Mouse (Mus musculus) embryonic stem cell, embryonic (primary cell): Measurements from ENCODE around the gene Sgf29.

Experiments
- CTCF ChIA-PET, 4 experiments: fragments of 300-600 bp in 2 of 4; fragments of 350-600 bp in 2 of 4; sonication (Branson Sonifier 250); formaldehyde crosslinking; loops; one replicate each; lab custom pipeline; 2022; ENCODE audit warnings: inconsistent platforms in 2 of 4; lab: Charles Lee
- POLR2A ChIA-PET, 4 experiments: fragments of 300-600 bp in 2 of 4; fragments of 350-600 bp in 2 of 4; sonication (Branson Sonifier 250); formaldehyde crosslinking; loops; one replicate each; lab custom pipeline; 2022; ENCODE audit warnings: antibody characterized with exemption in 4 of 4, inconsistent platforms in 1 of 4; lab: Charles Lee

Sgf29 gene

DNA sequence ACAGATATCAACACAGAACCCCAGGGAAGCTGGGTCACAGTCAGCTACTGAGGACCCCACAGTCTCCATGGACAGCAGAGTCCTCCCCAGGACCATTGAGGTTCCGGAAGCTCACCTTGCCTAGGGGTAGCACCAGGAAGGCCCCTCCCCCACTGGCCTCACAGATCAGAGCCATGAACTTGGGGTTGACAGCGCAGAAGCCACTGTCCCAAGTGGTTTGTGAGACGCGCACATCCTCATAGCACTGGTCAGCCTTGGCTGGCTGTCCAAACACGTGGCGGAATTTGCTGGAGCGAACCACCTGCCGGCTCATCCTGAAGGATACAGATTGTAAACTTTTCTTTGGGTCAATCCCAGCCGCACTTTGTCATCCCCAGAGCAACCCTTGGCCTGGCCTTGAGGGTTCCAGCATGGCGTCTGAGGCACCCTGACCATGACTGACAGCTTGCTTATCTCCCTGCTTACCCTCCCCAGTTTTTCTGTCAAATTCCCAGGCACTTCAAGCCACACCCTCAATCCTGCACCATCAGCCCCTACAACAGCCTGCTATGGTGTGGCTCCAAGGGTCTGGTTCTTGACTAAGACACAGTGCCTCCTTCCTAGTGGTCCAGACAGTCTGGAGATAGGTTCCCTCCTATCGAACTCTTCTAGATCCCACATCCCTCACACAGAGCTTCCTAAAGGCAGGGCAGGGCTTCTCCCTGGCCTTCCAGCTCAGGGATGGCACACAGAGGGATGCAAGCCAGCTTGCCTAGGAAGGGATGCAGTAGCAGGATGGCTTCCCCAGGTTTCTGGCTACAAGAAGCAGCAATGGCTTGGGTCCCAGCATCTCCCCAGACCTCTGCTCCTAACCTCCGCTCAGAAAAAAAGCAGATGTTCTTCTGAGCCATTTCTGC lies 54.0 kb downstream of the Sgf29 start:
- POLR2A ChIA-PET: interaction anchor here in 1 of 4 experiments (0.9 to 3.4 kb wide), 4 partner anchors 9 to 105 kb away, joined by 3 to 18 read pairs (median 9); partner anchors contain the start of gene Sgf29

DNA sequence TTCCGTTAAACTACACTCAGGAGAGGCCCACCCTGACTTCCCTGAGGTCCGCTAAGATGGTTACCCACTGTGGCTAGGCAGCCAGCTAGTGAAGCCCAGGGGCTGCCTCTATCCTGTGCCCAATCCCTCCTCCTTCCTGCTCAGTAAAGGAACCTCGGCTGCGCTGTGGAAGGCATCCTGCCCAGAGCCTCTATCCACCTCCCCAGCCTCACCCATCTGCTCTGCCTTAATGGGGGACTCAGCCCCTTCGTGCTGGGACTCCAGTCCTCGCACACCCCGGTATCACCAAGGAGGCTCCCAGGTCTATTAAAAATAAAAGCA lies 54.6 kb downstream of the Sgf29 start:
- POLR2A ChIA-PET: interaction anchor here in 2 of 4 experiments (1.1 to 3.4 kb wide), 9 partner anchors 8 to 407 kb away, joined by 3 to 18 read pairs (median 4); partner anchors contain the start of genes Sgf29 (in 2 of the 2), Hirip3 (in 1 of the 2), Ino80e (in 1 of the 2) and Slx1b (in 1 of the 2)
- CTCF ChIA-PET: interaction anchor here in 1 of 4 experiments (2.1 to 3.6 kb wide), 2 partner anchors 10 to 116 kb away, joined by 7 to 16 read pairs; partner anchors contain the start of gene Bola2

More for the DNA sequence above, 54.0 kb downstream of the Sgf29 start:
- CTCF ChIA-PET: interaction anchor here in 1 of 4 experiments (3.6 kb wide), 1 partner anchor 9 kb away, joined by 16 read pairs; the partner anchor contains the start of gene Bola2

DNA sequence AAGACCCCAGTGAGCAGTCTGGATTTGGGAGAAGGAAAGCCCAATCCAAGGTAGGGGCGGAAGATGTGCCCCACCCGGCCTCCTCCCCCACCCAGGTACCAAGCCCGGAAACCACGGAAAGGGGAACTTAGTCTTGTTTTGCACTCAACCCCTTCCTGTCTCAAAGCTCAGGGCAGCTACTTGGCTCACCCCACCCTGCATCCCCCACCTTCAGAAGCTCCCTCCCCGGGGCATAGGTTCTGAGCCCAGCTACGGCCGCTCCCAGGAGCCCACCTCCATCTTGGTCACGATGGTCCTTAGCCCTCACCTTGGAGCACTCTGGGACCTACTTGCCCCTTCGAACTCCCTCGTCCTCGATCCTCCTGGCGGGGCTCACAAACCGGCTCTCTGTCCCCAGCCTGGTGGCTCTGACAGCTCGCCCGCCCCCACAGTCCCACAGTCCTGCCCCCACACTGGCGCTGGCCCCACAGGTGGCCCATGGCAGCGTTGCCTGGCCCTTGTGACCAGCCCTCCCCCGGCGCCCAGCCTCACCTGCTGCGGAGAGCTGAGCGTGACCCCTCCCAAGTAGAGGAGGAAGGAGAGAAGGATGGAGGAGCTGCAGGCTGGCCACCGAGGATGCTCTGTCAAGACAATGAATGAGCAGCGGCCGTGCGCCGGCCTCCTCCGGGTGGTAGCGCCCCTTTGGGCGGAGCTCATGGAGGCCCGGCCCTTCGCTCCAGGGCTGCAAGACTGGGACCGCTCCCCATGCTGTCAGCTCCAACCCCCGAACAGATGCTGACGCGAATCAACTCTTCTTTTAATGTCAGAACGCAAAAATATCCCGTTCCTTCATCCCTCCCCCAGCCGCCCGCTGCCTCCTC lies 55.2 kb downstream of the Sgf29 start:
- ChIA-PET POLR2A (interaction anchor here (0.5 to 3.4 kb wide), 28 partner anchors 8 to 406 kb away, joined by 3 to 18 read pairs (median 4); partner anchors contain the start of genes Sgf29 (in 3 of the 4), Bola2 (in 1 of the 4), Hirip3 (in 1 of the 4) and Ino80e (in 1 of the 4)), CTCF (interaction anchor here in 3 of 4 experiments (0.6 to 3.6 kb wide), 15 partner anchors 10 to 313 kb away, joined by 3 to 16 read pairs (median 4); partner anchors contain the start of genes Bola2 (in 1 of the 3) and Pagr1a (in 1 of the 3))

DNA sequence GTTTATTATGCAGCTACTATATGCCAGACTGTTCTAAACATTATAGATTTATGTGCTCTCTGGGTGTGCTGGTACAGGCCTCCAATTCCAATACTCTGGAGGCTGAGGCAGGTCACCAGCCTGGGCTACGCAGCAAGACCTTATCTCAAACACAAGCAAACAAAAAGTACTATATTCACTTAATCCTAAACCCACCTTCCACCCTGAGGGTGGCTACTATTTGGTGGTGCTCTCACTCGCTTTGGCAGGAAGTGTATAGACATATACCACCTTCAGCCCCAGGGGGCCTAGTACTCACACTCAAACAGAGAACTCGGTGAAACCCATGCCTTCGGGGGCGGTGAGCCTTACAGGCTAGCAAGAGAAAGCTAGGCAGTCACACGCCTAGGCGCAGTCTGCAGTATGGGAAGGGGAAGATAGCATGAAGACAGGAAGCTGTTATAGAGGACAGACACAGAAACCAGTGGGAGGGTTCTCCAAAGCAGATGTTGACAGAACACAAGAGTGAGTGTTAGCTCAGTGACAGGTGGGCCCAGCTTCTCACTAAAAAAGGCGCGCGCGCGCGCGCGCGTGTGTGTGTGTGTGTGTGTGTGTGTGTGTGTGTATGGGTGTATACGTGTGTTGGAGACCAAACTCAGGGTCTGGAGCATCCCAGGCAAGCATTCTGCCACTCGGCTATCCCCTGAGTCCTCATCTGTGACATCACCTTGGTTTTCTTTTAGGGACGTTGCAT lies 58.5 kb downstream of the Sgf29 start, which contains the start of gene Coro1a:
TSS of gene Coro1a (minus strand) at position 346 of the 733 bp plus-strand sequence.
- POLR2A ChIA-PET: interaction anchor here in 3 of 4 experiments (0.6 to 1.8 kb wide), 8 partner anchors 12 to 1153 kb away, joined by 3 to 5 read pairs (median 3); partner anchors contain the start of genes Bola2 (in 1 of the 3), Sgf29 (in 1 of the 3), Sh2b1 (in 1 of the 3) and Slx1b (in 1 of the 3)
- CTCF ChIA-PET: interaction anchor here in 1 of 4 experiments (0.7 kb wide), 1 partner anchor 59 kb away, joined by 3 read pairs; no protein-coding TSS in a partner anchor

DNA sequence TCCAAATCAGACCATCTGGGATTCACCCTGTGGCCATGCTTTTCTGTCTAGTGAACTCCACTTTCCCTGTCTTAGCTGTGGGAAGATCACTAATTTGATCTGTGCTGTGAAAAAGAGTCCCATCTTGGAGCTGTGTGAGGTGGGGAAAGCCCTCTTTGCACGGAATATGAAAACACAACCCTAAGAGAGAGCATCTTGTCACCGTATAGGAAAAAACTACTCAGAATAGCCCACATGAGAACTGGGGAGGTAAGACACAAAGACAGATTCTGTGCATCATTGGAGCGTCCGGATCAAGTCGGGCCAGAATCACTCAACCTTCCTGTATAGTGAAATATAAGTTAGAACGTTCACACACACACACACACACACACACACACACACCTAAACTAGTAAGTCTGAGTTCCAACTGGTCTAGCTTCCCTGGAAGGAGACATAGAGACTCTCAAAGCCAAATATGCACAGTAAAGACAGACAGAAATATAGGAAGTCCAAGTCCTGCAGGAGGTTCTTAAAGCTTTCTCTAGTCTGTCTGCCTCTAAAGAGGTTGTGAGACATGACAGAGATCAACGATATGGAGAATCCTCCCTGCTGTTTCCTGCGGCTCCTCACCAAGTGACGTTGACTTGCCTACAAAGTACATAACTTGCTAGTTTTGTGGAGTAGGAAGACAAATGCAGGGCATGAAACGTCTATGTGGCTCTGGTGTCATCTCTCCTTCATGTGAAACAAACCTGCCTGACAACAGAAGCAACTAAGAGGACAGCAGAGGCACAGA lies 59.3 kb downstream of the Sgf29 start:
- CTCF ChIA-PET: interaction anchor here in 2 of 4 experiments (0.6 to 0.7 kb wide), 2 partner anchors 154 to 243 kb away, joined by 3 to 4 read pairs; partner anchors contain the start of gene Ino80e (in 1 of the 2)
- POLR2A ChIA-PET: interaction anchor here in 3 of 4 experiments (0.5 to 1.5 kb wide), 8 partner anchors 12 to 1277 kb away, joined by 3 to 5 read pairs (median 3); partner anchors contain the start of genes Bola2 (in 1 of the 3), Sgf29 (in 1 of the 3) and Slx1b (in 1 of the 3)

DNA sequence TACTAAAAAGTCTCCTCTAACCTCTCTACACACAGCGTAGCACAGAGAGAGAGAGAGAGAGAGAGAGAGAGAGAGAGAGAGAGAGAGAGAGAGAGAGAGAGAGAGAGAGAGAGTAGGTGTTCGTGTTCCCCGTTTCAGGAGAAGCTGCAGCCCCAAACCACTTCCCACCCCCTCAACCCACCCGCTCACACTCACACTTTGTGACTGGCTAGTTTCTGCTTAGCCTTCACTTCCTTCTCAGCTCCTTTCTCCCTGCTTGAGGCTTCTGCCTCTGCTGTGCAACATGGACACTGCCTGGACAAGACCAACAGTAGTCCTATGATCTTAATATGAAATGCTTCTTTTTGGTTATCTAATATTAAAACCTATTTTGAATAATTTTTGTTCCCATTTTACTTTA lies 61.2 kb downstream of the Sgf29 start:
- ChIA-PET POLR2A (interaction anchor here in 2 of 4 experiments (0.6 to 1.2 kb wide), 3 partner anchors 10 to 495 kb away, joined by 3 read pairs; no protein-coding TSS in a partner anchor), CTCF (interaction anchor here in 1 of 4 experiments (1.2 kb wide), 1 partner anchor 69 kb away, joined by 3 read pairs; no protein-coding TSS in a partner anchor)

DNA sequence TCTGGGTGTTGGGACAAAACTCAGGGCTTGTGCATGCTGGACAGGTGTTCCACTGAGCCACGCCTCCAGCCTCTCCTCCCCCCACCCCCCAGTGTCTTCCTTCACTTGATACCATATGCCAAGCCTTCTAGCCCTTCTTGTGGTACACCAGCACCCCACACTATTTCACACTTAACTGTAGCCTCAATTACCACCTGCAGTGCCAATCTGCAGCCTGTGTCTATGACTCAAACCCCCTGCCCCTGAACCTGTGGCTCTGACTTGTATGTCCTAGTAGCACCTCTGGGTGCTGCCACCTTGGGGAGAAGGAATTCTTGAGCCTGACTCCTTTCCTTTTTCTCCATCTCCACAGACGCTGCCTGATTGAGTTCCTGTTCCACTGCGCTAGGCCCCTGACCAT lies 62.8 kb downstream of the Sgf29 start:
- CTCF ChIA-PET: no interaction called here
- POLR2A ChIA-PET: no interaction called here

DNA sequence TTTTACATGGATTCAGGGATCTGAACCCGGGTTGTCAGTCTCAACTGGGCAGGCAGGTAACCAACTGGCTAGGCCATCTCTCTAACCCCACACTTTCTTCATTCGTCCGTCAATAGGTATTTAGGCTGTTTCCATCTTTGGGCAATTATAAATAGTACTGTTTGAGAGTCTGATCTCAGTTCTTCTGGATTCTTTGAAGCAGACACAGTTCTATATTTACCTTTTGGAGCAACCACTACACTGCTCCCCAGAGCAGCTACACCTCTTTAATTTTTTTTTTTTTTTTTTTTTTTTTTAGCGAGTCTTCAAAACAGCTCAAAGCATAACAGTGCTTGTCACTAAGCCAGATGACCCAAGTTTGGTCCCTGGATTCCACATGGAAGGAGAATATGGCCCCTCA lies 66.6 kb downstream of the Sgf29 start:
- POLR2A ChIA-PET: interaction anchor here in 1 of 4 experiments (1.7 to 2.1 kb wide), 2 partner anchors 22 to 91 kb away, joined by 5 to 6 read pairs; no protein-coding TSS in a partner anchor
- CTCF ChIA-PET: interaction anchor here in 1 of 4 experiments (0.6 to 1.2 kb wide), 2 partner anchors 11 to 250 kb away, joined by 3 read pairs; no protein-coding TSS in a partner anchor

DNA sequence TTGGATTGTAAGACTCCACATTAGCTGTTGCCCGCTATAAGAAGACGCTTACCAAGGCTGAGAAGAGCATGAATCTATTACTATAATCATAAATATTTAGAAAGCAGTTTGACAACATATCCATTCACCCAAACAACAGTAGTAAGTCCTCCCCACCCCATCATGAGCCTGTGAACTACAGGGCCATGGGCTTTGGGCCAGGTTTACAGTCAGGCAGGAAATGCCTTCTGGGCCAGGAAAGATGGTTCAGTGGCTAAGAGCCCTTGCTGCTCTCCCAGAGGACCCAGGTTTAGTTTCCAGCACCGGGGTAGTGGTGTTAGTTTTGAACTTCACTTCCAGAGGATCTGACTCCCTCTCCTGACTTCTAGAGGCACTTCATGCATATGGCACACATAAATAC lies 68.5 kb downstream of the Sgf29 start:
- ChIA-PET POLR2A (interaction anchor here in 2 of 4 experiments (1.3 to 2.1 kb wide), 3 partner anchors 24 to 134 kb away, joined by 4 to 6 read pairs (median 5); no protein-coding TSS in a partner anchor), CTCF (interaction anchor here in 1 of 4 experiments (0.6 kb wide), 1 partner anchor 74 kb away, joined by 6 read pairs; no protein-coding TSS in a partner anchor)

DNA sequence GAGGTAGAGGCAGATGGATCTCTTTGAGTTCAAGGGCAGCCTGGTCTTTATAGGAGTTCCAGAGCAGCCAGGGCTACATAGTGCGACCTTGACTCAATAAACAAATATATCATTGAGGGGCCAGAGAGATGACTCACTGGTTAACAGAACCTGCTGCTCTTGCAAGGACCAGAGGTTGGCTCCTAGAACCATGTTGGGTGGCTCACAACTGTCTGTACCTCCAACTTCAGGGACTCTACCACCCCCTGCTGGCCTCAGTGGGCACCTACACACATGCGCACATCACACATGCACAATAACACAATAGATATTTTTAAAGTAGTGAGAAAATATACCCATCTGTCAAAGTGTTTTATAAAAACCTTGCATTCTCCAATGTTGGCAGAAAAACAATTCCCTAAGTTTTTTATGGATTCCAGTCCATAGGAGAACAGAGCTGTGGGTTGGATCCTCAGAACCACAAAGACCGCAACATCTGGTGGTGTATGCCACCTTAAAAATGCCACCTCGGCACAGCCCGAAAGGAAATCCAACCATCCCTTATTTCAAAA lies 69.8 kb downstream of the Sgf29 start:
- ChIA-PET POLR2A (interaction anchor here in 1 of 4 experiments (0.6 kb wide), 1 partner anchor 17 kb away, joined by 3 read pairs; no protein-coding TSS in a partner anchor), CTCF (no interaction called here)

DNA sequence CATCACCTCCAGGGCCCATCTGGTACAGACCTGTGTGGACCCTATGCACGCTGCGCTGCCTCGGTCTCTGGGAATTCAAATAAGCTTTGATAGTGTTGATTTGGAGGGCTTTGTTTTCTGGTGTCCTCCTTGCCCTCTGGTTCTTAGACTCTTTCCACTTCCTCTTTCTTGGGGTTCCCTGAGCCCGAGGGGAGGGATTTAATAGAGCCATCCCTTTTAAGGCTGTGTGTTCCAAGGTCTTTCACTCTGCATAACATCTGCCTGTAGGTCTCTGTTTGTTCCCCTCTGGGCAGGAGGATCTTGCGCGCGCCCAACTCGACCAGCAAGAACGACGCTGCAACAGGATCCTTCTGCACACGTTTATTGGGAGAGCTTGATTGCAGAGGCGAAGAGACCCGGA lies 72.5 kb downstream of the Sgf29 start:
- ChIA-PET CTCF (interaction anchor here in 1 of 4 experiments (1.0 kb wide), 1 partner anchor 33 kb away, joined by 3 read pairs; no protein-coding TSS in a partner anchor), POLR2A (no interaction called here)
